10 mouse cellular contexts compared by ENCODE assay signal in the genomic region with DNA sequence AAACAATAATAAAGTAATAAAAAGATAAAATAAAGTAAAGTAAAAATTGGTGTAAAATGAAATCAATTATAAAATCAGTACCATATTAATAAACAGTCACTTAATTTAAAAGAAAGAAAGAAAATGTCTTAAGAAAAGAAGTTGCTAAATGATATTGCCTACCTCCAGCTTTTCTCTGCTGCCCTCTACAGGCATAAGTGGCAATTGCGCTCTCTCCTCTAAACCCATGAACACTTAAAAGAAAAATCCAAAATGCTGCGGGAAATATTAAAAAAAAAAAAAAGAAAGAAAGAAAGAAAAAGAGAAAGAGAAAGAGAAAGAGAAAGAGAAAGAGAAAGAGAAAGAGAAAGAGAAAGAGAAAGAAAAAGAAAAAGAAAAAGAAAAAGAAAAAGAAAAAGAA. TPM values are rescaled to one million over a fixed set of nuclear protein-coding genes. Genes with fewer than 3 reads are reported as not detected.
DNase-seq lines count a peak whose midpoint lies in the region; ATAC-seq and TF ChIP-seq lines count a peak whose summit lies in the region.
"Not testable (repeated sequence)": the region's sequence is repeated elsewhere in the genome, so short reads cannot be mapped to it uniquely, and the experiment has no call there.
"Had no signal": no experiment of that assay in that cellular context is flagged by ENCODE, and none has a peak within 500 bp of the region (broad histone marks: within the 10 kb centered on the region; RNA-seq: fewer than 3 reads in every experiment).

No protein-coding gene starts in this region.

- not testable (repeated sequence) for H3K36me3 ChIP-seq in ES-E14 (ENCODE audit: control insufficient read depth, insufficient read depth, low read length, poor library complexity, severe bottlenecking); embryonic facial prominence, embryonic 14.5 days (ENCODE audit: control insufficient read depth, insufficient read depth, low read length); lung, embryonic 14.5 days (ENCODE audit: insufficient read depth)

- peak; percentile 71 for TF ChIP-seq CTCF in lung, embryonic 14.5 days (IDR thresholded peaks at IDR 0.05; ENCODE audit: low read depth)

- H3K4me2 ChIP-seq in embryonic facial prominence, embryonic 14.5 days (ENCODE audit: low read depth, low read length); lung, embryonic 14.5 days: not testable (repeated sequence)

- H3K4me1 ChIP-seq in ES-E14 (ENCODE audit: control insufficient read depth in 2 of 2, insufficient read depth in 2 of 2, low read length in 2 of 2, poor library complexity in 1 of 2); embryonic facial prominence, embryonic 14.5 days (ENCODE audit: control insufficient read depth, insufficient read depth, low read length); lung, embryonic 14.5 days (ENCODE audit: insufficient read depth): not testable (repeated sequence)

- not testable (repeated sequence) for H3K27me3 ChIP-seq in embryonic facial prominence, embryonic 14.5 days (replicated peaks; ENCODE audit: control insufficient read depth, insufficient read depth, low read length); lung, embryonic 14.5 days (ENCODE audit: insufficient read depth, low read length)

- not testable (repeated sequence) for ATAC-seq in embryonic facial prominence, embryonic 14.5 days (ENCODE audit: low read depth); lung, embryonic 14.5 days (ENCODE audit: insufficient read depth)

- H3K27ac ChIP-seq in ES-E14 (ENCODE audit: insufficient read depth, low read depth, low read length, poor library complexity, severe bottlenecking); embryonic facial prominence, embryonic 14.5 days (replicated peaks; ENCODE audit: low read depth, low read length); lung, embryonic 14.5 days (ENCODE audit: low read depth): not testable (repeated sequence)

- 11% methylated on average over 2 of the region's 2 CpGs for WGBS in embryonic facial prominence, embryonic 14.5 days
- 7% methylated on average over 2 of the region's 2 CpGs for WGBS in lung, embryonic 14.5 days

- intact Hi-C loops in heart, postnatal 36 days (cut with DNase I), result loop anchor here (1.0 to 2.0 kb wide), 2 partner anchors 57 to 156 kb away; no protein-coding TSS in a partner anchor

- in situ Hi-C loops in ES-E14 (cut with MboI; ENCODE audit: low sequenced_read_pairs in 2 of 2, unreplicated experiment in 2 of 2), result loop anchor here in 1 of 2 experiments (10.0 kb wide), 1 partner anchor 59 kb away; the partner anchor contains the start of gene Kyat3

- not testable (repeated sequence) for H3K4me3 ChIP-seq in ES-E14 (ENCODE audit: insufficient read depth in 1 of 2, low read depth in 1 of 2, low read length in 2 of 2, poor library complexity in 1 of 2, severe bottlenecking in 1 of 2); embryonic facial prominence, embryonic 14.5 days (ENCODE audit: low read depth, low read length); lung, embryonic 14.5 days (ENCODE audit: low read depth, low read length)

- H3K9ac ChIP-seq in ES-E14 (ENCODE audit: insufficient read depth, low read depth, low read length, poor library complexity, severe bottlenecking); embryonic facial prominence, embryonic 14.5 days (ENCODE audit: low read depth, low read length); lung, embryonic 14.5 days: not testable (repeated sequence)

- H3K9me3 ChIP-seq in ES-E14 (ENCODE audit: control insufficient read depth, insufficient read depth, low read depth, low read length); embryonic facial prominence, embryonic 14.5 days (ENCODE audit: control insufficient read depth, low read length); lung, embryonic 14.5 days (ENCODE audit: low read depth, low read length): not testable (repeated sequence)

- peak; percentile 40 for DNase-seq in ES-E14 (ENCODE audit: low read depth, low spot score)
- peak; percentile 9 for DNase-seq in c-Kit-negative CD71-positive TER-119-positive erythroid progenitor cells, embryonic 14.5 days (ENCODE audit: low read depth, low spot score)
- DNase-seq in embryonic facial prominence, embryonic 14.5 days (ENCODE audit: low spot score), result peak; percentile 68
- DNase-seq in heart, postnatal 36 days, result peak; percentile 65 to 84
- DNase-seq in layer of hippocampus, adult 18-20 months (ENCODE audit: low spot score in 2 of 2), result peak; percentile 22 to 71
- DNase-seq in lung, embryonic 14.5 days, result peak; percentile 92
- peak; percentile 70 for DNase-seq in retina, postnatal 1 day
- peak; percentile 68 for DNase-seq in thymus, postnatal 25 days

RNA-seq across cellular contexts. Expression of gene Gbp2, which starts 25.5 kb away (rescaled TPM):
- 9.7 and 12.6 TPM in 2 replicates for total RNA-seq in ES-E14 (2012; rRNA removed)
- polyA plus RNA-seq in embryonic facial prominence, embryonic 14.5 days (2014; fragmentation: Nextera tagmentation; extraction: Ambion mirVana), result 1.6 and 1.8 TPM in 2 replicates
- 10 to 100 TPM; 11.3 to 16.5 TPM for total RNA-seq in heart, postnatal 36 days (2021)
- 1 to 10 TPM; 1.6 to 2.0 TPM for total RNA-seq in layer of hippocampus, adult 18-20 months (2021)
- polyA plus RNA-seq in lung, embryonic 14.5 days (2014; fragmentation: Nextera tagmentation; extraction: Ambion mirVana), result 1.8 and 2.8 TPM in 2 replicates

RNA-seq across cellular contexts. Expression of gene Gbp2b, which starts 51.3 kb away (rescaled TPM):
- total RNA-seq in ES-E14 (2012; rRNA removed), result 5.3 and 5.6 TPM in 2 replicates
- 0.06 TPM in 1 of 2 replicates, not detected in the other for polyA plus RNA-seq in embryonic facial prominence, embryonic 14.5 days (2014; fragmentation: Nextera tagmentation; extraction: Ambion mirVana)
- under 1 TPM; 0.14 to 0.19 TPM for total RNA-seq in heart, postnatal 36 days (2021)
- total RNA-seq in layer of hippocampus, adult 18-20 months (2021), result not detected
- not detected in 2 replicates for polyA plus RNA-seq in lung, embryonic 14.5 days (2014; fragmentation: Nextera tagmentation; extraction: Ambion mirVana)
- polyA plus RNA-seq: embryonic facial prominence, embryonic 15.5 days; hindbrain, embryonic 12.5 days had no signal

RNA-seq across cellular contexts. Expression of gene Kyat3, which starts 54.9 kb away (rescaled TPM):
- total RNA-seq in ES-E14 (2012; rRNA removed), result 8.2 and 11.7 TPM in 2 replicates
- polyA plus RNA-seq in embryonic facial prominence, embryonic 14.5 days (2014; fragmentation: Nextera tagmentation; extraction: Ambion mirVana), result 14.9 and 18.7 TPM in 2 replicates
- total RNA-seq in heart, postnatal 36 days (2021), result 10 to 100 TPM; 23.8 to 27.9 TPM
- total RNA-seq in layer of hippocampus, adult 18-20 months (2021), result 1 to 10 TPM; 5.7 to 6.1 TPM
- 17.6 and 17.8 TPM in 2 replicates for polyA plus RNA-seq in lung, embryonic 14.5 days (2014; fragmentation: Nextera tagmentation; extraction: Ambion mirVana)

Comparison
In these comparisons a context has a peak if more than half of its experiments do, and no peak if none do; other contexts are left out.
1. DNase-seq: peak in every context shown above with its lines; median percentile 92 in lung, embryonic 14.5 days; 74 in heart, postnatal 36 days; 70 in retina, postnatal 1 day; 68 in embryonic facial prominence, embryonic 14.5 days; 68 in thymus, postnatal 25 days; 46 in layer of hippocampus, adult 18-20 months; 40 in ES-E14; 9 in c-Kit-negative CD71-positive TER-119-positive erythroid progenitor cells, embryonic 14.5 days.